Mouse (Mus musculus) cerebellum, adult 2 months (tissue): Measurements from ENCODE around the gene Cwh43. TPM values are rescaled to one million over a fixed set of nuclear protein-coding genes. Genes with fewer than 3 reads are reported as not detected.

Source experiments
- DNase-seq, 2 experiments: peaks; one replicate each; pipeline ENCODE4 v3.0.0; 2021
- H3K27ac ChIP-seq: fragments of 200-500 bp; 2 replicates; pipeline ENCODE4 v1.5.1; 2012; ENCODE audit warnings: low read length, control low read depth, inconsistent platforms; ENCODE audit not compliant: insufficient read depth
- H3K27me3 ChIP-seq: fragments of 200-500 bp; 2 replicates; pipeline ENCODE4 v1.6.1; 2012; ENCODE audit warnings: inconsistent platforms, mild to moderate bottlenecking, low read length, moderate library complexity; ENCODE audit not compliant: control insufficient read depth, insufficient read depth
- H3K4me1 ChIP-seq: fragments of 200-500 bp; 2 replicates; pipeline ENCODE4 v1.6.1; 2011; ENCODE audit warnings: low read length; ENCODE audit not compliant: control insufficient read depth, insufficient read depth
- H3K4me3 ChIP-seq: fragments of 200-500 bp; replicated peaks from 2 replicates; pipeline ENCODE3; 2011; ENCODE audit warnings: mild to moderate bottlenecking, low read depth, low read length, control low read depth; ENCODE audit not compliant: insufficient read depth
- CTCF ChIP-seq: fragments of 200-500 bp; IDR thresholded peaks from 2 replicates; pipeline ENCODE4 v1.5.1; 2011; ENCODE audit warnings: low read depth, mild to moderate bottlenecking, control low read depth, low read length, moderate library complexity, borderline replicate concordance; ENCODE audit not compliant: insufficient read depth
- POLR2A ChIP-seq: fragments of 200-500 bp; IDR thresholded peaks from 2 replicates; pipeline ENCODE4 v1.6.1; 2011; ENCODE audit warnings: low read length, control low read depth, borderline replicate concordance; ENCODE audit not compliant: insufficient read depth
- WGBS: fragments of 180-500 bp; shearing (Covaris S2); methylation state at CpG from one replicate; pipeline ENCODE4 v1.1.7; 2018; 5-methylcytosine and 5-hydroxymethylcytosine counted together
- polyA plus RNA-seq: library from polyadenylated mRNA; depleted of rRNA; stranded (reverse); fragments of >200 nt; gene quantifications from 2 replicates; pipeline ENCODE4 v1.2.3, GENCODE M21; 2012; rRNA removed

Cwh43 gene
- polyA plus RNA-seq, 1 experiment: 0.20 TPM

DNA sequence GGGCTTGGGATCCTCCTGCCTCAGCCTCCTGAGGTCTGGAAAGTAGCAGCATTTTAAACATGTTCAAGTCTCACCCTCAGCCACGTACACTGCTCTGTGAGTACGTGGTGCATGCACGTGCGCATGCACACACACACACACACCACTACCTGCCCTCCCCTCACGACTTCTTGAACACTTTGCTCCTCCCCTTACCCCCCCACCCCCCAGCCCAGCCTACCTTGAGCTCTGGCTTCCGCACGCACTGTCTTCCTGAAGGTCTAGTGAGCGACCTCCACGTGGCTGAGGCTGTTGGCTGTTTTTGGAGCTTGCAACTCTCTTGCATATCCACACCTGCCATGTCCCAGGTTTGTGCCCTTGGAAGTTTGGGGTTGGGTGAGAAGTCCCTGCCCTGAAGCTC, 96.5 kb downstream of the Cwh43 start:
- TF ChIP-seq CTCF (no peak), POLR2A (no peak)
- H3K27me3 ChIP-seq: no peaks in the 10 kb centered on the region
- WGBS: 91% methylated on average over 9 of the region's 9 CpGs
- no peak overlapping the region for H3K4me3 ChIP-seq
- peaks cover 4% of the 10 kb centered on the region for H3K4me1 ChIP-seq
- no peak for DNase-seq
- H3K27ac ChIP-seq: no peak overlapping the region

Other genes with a start within 250 kb of the Cwh43 start
- 60.2 and 61.4 TPM in 2 replicates for gene Fryl, start 149.5 kb upstream of the Cwh43 start, polyA plus RNA-seq
- gene Ociad1, start 113.3 kb upstream of the Cwh43 start, polyA plus RNA-seq: 319 and 355 TPM in 2 replicates
- 20.2 and 20.5 TPM in 2 replicates for gene Ociad2, start 65.0 kb upstream of the Cwh43 start, polyA plus RNA-seq
- 36.1 and 41.7 TPM in 2 replicates for gene Dcun1d4, start 74.9 kb downstream of the Cwh43 start, polyA plus RNA-seq
- gene Lrrc66, start 226.5 kb downstream of the Cwh43 start, polyA plus RNA-seq: not detected in 2 replicates
- gene Sgcb, start 241.7 kb downstream of the Cwh43 start, polyA plus RNA-seq: 47.8 and 50.9 TPM in 2 replicates
- 0.26 and 0.89 TPM in 2 replicates for gene Spata18, start 245.3 kb downstream of the Cwh43 start, polyA plus RNA-seq